Mouse (Mus musculus) stomach, postnatal 0 days (tissue): ENCODE measurements around the gene Cars2.

Source experiments
- CTCF ChIP-seq: IDR thresholded peaks from 2 replicates; pipeline ENCODE4 v1.5.1; 2016; ENCODE audit warnings: antibody characterized with exemption, low read depth, mild to moderate bottlenecking, moderate library complexity
- EP300 ChIP-seq: optimal IDR thresholded peaks from 2 replicates; pipeline ENCODE3; 2016; ENCODE audit warnings: antibody characterized with exemption

GRCm38 (mm10) chr8:11592296-11592695 lies 41.7 kb upstream of the Cars2 start:
- TF ChIP-seq EP300 (no peak), CTCF (no peak)
